Mouse (Mus musculus) liver, postnatal 0 days (tissue): Measurements from ENCODE around the gene Uhrf1. TPM values are rescaled to one million over a fixed set of nuclear protein-coding genes. Genes with fewer than 3 reads are reported as not detected.
A peak's percentile ranks its signal among the peaks of the same experiment; 100 is the strongest.

Experiments used
- ATAC-seq: fragments of 200-750 bp; cut with Nextera tagmentation; 2 replicates; pipeline ENCODE4 v1.8.0; 2017; ENCODE audit warnings: mild to moderate bottlenecking, moderate library complexity
- DNase-seq: peaks from one replicate; pipeline ENCODE4 v3.0.0-alpha.2; 2016
- H3K27ac ChIP-seq: fragments of 300-500 bp; sonication (generic); 2 replicates; pipeline ENCODE4 v1.5.1; 2014; ENCODE audit warnings: antibody characterized with exemption, moderate library complexity, mild to moderate bottlenecking, low read depth
- H3K27me3 ChIP-seq: fragments of 300-500 bp; sonication (generic); 2 replicates; pipeline ENCODE4 v1.6.1; 2014; ENCODE audit warnings: low read length, control low read depth, mixed read lengths; ENCODE audit not compliant: insufficient read depth
- H3K36me3 ChIP-seq: fragments of 300-500 bp; sonication (generic); replicated peaks from 2 replicates; pipeline ENCODE4 v1.6.1; 2014; ENCODE audit warnings: mild to moderate bottlenecking, control low read depth, low read length, moderate library complexity, mixed read lengths; ENCODE audit not compliant: insufficient read depth
- H3K4me1 ChIP-seq: fragments of 300-500 bp; sonication (generic); 2 replicates; pipeline ENCODE4 v1.6.1; 2014; ENCODE audit warnings: antibody characterized with exemption, mild to moderate bottlenecking, control low read depth; ENCODE audit not compliant: insufficient read depth
- H3K4me2 ChIP-seq: fragments of 300-500 bp; sonication (generic); 2 replicates; pipeline ENCODE4 v1.6.1; 2014; ENCODE audit warnings: low read depth, mild to moderate bottlenecking, low read length, moderate library complexity, mixed read lengths
- H3K4me3 ChIP-seq: fragments of 300-500 bp; sonication (generic); 2 replicates; pipeline ENCODE4 v1.5.1; 2014; ENCODE audit warnings: low read depth, low read length
- H3K9ac ChIP-seq: fragments of 300-500 bp; sonication (generic); replicated peaks from 2 replicates; pipeline ENCODE4 v1.6.1; 2014; ENCODE audit warnings: mild to moderate bottlenecking, moderate library complexity
- H3K9me3 ChIP-seq: fragments of 300-500 bp; sonication (generic); 2 replicates; pipeline ENCODE4 v1.6.1; 2016; ENCODE audit warnings: mild to moderate bottlenecking, control low read depth, low read length, mixed read lengths
- CTCF ChIP-seq: sonication (generic); IDR thresholded peaks from 2 replicates; pipeline ENCODE4 v1.5.1; 2016; ENCODE audit warnings: antibody characterized with exemption, low read depth
- EP300 ChIP-seq: IDR thresholded peaks from 2 replicates; pipeline ENCODE4 v1.6.1; 2016; ENCODE audit warnings: antibody characterized with exemption, low read depth, mild to moderate bottlenecking
- WGBS: fragments of 180-500 bp; shearing (Covaris S2); extraction: QIAGEN DNeasy Blood & Tissue Kit; methylation state at CpG from one replicate; pipeline ENCODE4 v1.1.7; 2014; ENCODE audit not compliant: insufficient replicate concordance; 5-methylcytosine and 5-hydroxymethylcytosine counted together
- polyA plus RNA-seq: library from polyadenylated mRNA; unstranded; fragments of >200 nt; fragmentation: Nextera tagmentation; extraction: Ambion mirVana; gene quantifications from 2 replicates; pipeline ENCODE4 v1.2.1, GENCODE M21; 2015

Gene Uhrf1
- polyA plus RNA-seq, 1 experiment from 2014 or later, result 43.5 TPM

DNA sequence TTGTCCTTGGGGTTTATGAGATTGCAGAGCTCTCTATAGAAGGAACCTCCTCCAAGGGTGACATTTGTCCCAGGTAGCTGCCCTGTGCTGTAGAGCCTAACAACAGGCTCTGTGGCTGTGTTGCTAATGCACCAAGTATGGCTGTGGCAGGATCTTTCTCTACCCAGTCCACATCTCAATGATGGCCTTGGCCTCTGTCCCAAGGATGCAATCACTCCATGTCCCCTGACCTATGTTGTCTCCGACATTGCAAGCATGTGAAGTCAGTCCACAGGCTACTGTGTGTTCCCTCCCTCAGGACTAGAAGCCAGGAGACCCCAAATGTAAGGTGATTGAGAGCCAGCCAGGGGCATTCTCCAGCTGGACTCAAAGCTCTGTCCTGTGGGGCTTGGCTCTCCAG, 56.7 kb downstream of the Uhrf1 start:
- H3K36me3 ChIP-seq, result peaks cover 18% of the 10 kb centered on the region
- no peak for DNase-seq

DNA sequence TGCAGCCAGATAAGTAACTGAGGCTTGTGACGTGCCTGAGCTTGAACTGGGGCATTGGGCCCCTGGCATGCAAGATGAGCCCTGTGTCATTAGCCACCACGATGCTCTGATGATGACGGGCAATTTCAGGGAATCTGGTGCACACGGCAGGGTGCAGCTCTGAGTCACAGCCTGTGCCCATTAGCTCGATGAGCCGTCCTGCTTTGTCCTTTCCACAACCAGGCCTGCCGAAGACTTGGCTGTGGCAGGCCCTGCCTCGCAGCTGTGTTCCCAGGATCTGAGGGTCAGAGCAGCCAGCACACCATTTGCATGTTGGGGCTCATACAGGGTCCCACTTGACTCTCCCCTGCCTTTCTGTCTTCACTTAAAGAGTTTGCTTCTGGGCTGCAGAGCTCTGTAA, 57.3 kb downstream of the Uhrf1 start:
- H3K27ac ChIP-seq, result no peak overlapping the region
- no peak overlapping the region for H3K9ac ChIP-seq
- H3K4me2 ChIP-seq, result no peak overlapping the region
- ATAC-seq, result no peak
- TF ChIP-seq EP300 (no peak), CTCF (no peak)
- H3K9me3 ChIP-seq, result no peaks in the 10 kb centered on the region
- H3K4me3 ChIP-seq, result no peak overlapping the region
- no peaks in the 10 kb centered on the region for H3K27me3 ChIP-seq
- no peaks in the 10 kb centered on the region for H3K4me1 ChIP-seq
- WGBS, result 75% methylated on average over 8 of the region's 8 CpGs
- H3K36me3 ChIP-seq, result peaks cover 20% of the 10 kb centered on the region
- DNase-seq, result no peak

More for the DNA sequence above, 56.7 kb downstream of the Uhrf1 start:
- Histone ChIP-seq H3K4me1 (no peaks in the 10 kb centered on the region), H3K4me3 (no peak overlapping the region), H3K4me2 (no peak overlapping the region), H3K9ac (no peak overlapping the region), H3K9me3 (no peaks in the 10 kb centered on the region), H3K27me3 (no peaks in the 10 kb centered on the region), H3K27ac (no peak overlapping the region)
- 80% methylated on average over 1 of the region's 1 CpGs for WGBS
- TF ChIP-seq EP300, result no peak
- ATAC-seq, result no peak

- no peak for TF ChIP-seq EP300
- no peak for TF ChIP-seq CTCF
- no peak overlapping the region for H3K9ac ChIP-seq
- DNase-seq, result no peak
- peaks cover 4% of the 10 kb centered on the region; the same call in 1 of the 2 replicates for H3K4me1 ChIP-seq
- no peak overlapping the region for H3K27ac ChIP-seq
- WGBS, result 75% methylated on average over 2 of the region's 2 CpGs
- no peaks in the 10 kb centered on the region for H3K9me3 ChIP-seq
- 0 out of 2 replicates have a peak, but pooled peaks cover 15% of the 10 kb centered on the region for H3K36me3 ChIP-seq
- H3K4me2 ChIP-seq, result no peak overlapping the region
- ATAC-seq, result no peak
- H3K27me3 ChIP-seq, result no peaks in the 10 kb centered on the region
- no peak overlapping the region for H3K4me3 ChIP-seq
Observed at GRCm38 (mm10) chr17:56361542-56361941, 58.4 kb downstream of the Uhrf1 start.

DNA sequence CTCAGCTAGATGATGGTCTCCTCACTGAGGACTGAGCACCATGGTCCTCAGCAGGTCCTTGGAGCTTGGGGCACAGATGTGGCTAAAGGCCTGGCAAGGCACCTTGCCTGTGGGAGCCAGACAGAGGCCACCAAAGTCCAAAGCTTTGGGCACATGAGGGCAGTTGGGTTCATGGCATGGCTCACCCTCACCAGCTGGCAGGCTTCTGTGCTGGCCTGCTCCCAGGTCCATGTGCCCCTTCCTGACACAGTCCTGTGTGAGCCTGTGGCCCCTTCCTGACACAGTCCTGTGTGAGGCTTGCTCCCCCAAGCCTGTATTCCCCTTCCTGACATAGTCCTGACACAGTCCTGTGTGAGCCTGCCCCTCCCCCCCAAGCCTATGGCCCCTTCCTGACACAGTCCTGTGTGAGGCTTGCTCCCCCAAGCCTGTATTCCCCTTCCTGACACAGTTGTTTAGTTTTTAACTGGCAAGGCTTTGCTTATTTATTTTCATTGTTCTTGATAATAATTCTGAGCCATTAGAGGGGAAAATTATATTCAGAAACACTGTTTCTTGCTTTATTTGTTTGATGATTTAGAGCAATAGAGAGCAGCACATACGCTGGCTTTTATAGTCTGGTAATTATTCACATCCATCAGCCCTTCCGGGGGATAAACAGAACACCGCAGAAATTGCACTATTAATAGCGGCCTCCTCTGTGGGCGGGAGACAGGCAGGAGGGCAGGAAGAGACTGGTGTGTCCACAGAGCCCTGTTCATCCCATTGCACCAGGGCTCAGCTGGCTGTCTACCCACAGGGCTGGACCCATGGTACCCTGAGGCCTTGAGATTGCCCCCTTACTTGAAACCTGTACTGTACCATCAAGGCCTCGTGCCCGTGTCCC, 62.9 kb downstream of the Uhrf1 start:
- ATAC-seq (0 out of 2 replicates have a peak, but pooled peaks have one; percentile 23), DNase-seq (no peak)
- TF ChIP-seq EP300 (no peak), CTCF (no peak)
- H3K27me3 ChIP-seq, result no peaks in the 10 kb centered on the region
- peaks cover 4% of the 10 kb centered on the region; the same call in 1 of the 2 replicates for H3K4me1 ChIP-seq
- 51% methylated on average over 7 of the region's 7 CpGs for WGBS
- no peak overlapping the region for H3K9ac ChIP-seq
- H3K4me2 ChIP-seq, result no peak overlapping the region
- no peaks in the 10 kb centered on the region for H3K9me3 ChIP-seq
- H3K36me3 ChIP-seq, result peaks cover 11% of the 10 kb centered on the region; the same call in 1 of the 2 replicates
- no peak overlapping the region for H3K4me3 ChIP-seq
- H3K27ac ChIP-seq, result no peak overlapping the region

DNA sequence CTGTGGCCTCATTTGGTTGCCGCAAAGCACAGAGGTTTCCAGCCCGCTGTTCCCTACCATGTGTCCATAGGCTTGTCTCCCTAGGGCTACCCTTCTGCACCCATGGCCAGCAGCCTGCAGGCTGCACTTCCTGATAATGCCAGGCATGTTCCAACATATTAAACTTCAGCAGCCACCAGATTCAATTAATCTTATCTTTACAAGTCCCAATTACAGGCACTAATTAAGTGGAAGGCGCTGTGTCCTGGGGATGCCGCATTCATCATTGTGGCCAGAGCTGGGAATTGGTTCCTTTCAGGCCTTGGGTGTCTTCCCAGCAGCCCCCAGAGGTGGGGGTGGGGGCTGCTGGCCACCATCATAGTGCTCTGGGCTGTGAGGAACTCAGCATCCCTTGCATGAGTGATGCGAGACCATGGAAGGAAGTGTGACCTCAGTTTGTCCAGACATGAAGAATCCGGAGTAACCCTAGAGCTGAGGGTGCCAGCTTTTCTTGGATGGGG, 65.2 kb downstream of the Uhrf1 start:
- ATAC-seq (no peak), DNase-seq (no peak)
- no peak overlapping the region for H3K9ac ChIP-seq
- H3K27me3 ChIP-seq, result no peaks in the 10 kb centered on the region
- no peak overlapping the region for H3K4me2 ChIP-seq
- 84% methylated on average over 6 of the region's 6 CpGs for WGBS
- H3K36me3 ChIP-seq, result peaks cover 11% of the 10 kb centered on the region
- peaks cover 7% of the 10 kb centered on the region; the same call in 1 of the 2 replicates for H3K4me1 ChIP-seq
- TF ChIP-seq CTCF (no peak), EP300 (no peak)
- H3K27ac ChIP-seq, result no peak overlapping the region
- H3K4me3 ChIP-seq, result no peak overlapping the region
- no peaks in the 10 kb centered on the region for H3K9me3 ChIP-seq

DNA sequence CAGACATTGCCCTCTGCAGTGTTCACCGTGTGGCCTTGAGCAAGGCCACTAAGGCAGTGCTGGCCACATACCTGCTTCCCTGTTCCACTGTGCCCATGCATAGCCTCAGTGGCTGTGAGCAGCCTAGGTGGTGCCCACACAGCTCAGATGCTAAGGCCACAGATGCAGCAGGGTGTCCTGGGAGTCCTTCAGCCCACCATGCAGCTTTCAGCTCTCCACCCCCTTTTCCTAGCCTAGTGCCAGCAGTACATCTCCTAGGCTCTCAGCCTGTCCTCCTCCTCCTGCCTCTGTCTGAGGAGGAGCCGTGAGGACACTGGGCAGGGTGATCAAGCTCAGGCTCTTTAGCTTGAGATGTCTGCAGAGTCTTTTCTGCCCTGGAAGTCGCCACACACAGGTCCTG, 67.0 kb downstream of the Uhrf1 start:
- Histone ChIP-seq H3K9ac (no peak overlapping the region), H3K36me3 (peaks cover 7% of the 10 kb centered on the region), H3K27me3 (no peaks in the 10 kb centered on the region), H3K4me1 (peaks cover 13% of the 10 kb centered on the region; the same call in 1 of the 2 replicates), H3K4me3 (no peak overlapping the region), H3K27ac (no peak overlapping the region), H3K9me3 (no peaks in the 10 kb centered on the region), H3K4me2 (no peak overlapping the region)
- TF ChIP-seq CTCF, result no peak
- no peak for TF ChIP-seq EP300
- ATAC-seq, result no peak
- 90% methylated on average over 3 of the region's 3 CpGs for WGBS
- no peak for DNase-seq
